Comparison of ENCODE assay signal across 10 mouse cellular contexts in the genomic region with DNA sequence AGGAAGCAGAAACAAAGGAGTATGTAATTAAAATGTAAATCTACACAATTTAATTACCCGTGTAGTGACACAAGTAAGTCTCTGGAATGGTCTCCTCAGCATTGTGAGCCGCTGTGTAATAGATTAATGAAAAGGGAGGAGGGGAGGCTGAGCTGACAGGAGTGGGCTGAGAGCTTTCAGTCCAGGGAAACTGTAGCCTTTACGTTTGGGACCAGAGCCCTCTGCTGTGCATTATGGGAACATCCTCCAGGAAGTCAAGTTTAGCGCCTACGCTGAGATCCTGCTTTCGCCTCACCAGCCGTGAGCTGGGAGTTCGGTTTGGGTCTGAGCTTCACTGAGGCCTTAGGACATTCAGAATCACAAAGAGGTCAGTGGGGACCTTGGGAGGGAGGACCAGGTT. TPM values are rescaled to one million over a fixed set of nuclear protein-coding genes. Genes with fewer than 3 reads are reported as not detected.
DNase-seq lines count a peak whose midpoint lies in the region; ATAC-seq and TF ChIP-seq lines count a peak whose summit lies in the region.
"Had no signal": no experiment of that assay in that cellular context is flagged by ENCODE, and none has a peak within 500 bp of the region (broad histone marks: within the 10 kb centered on the region; RNA-seq: fewer than 3 reads in every experiment).

No protein-coding gene starts in this region.

- WGBS in kidney, embryonic 15.5 days: 17% methylated on average over 8 of the region's 8 CpGs
- WGBS in kidney, adult 2 months: 15% methylated on average over 8 of the region's 8 CpGs
- 25% methylated on average over 8 of the region's 8 CpGs for WGBS in embryonic facial prominence, embryonic 10.5 days

- H3K9me3 ChIP-seq in kidney, embryonic 15.5 days (replicated peaks): 0 out of 2 replicates have a peak, but pooled peaks cover 5% of the 10 kb centered on the region
- peaks cover 35% of the 10 kb centered on the region for H3K9me3 ChIP-seq in embryonic facial prominence, embryonic 10.5 days

- no peak for TF ChIP-seq POLR2A in kidney, adult 2 months (IDR thresholded peaks at IDR 0.05; ENCODE audit: low read depth, low read length)

- H3K9ac ChIP-seq in kidney, embryonic 15.5 days: no peak overlapping the region
- H3K9ac ChIP-seq: embryonic facial prominence, embryonic 15.5 days had no signal

- no peaks in the 10 kb centered on the region for H3K27me3 ChIP-seq in kidney, embryonic 15.5 days
- H3K27me3 ChIP-seq in kidney, adult 2 months (replicated peaks; ENCODE audit: control insufficient read depth, insufficient read depth, low read length): no peaks in the 10 kb centered on the region
- H3K27me3 ChIP-seq in embryonic facial prominence, embryonic 10.5 days (replicated peaks; ENCODE audit: low read depth, poor library complexity, severe bottlenecking): 0 out of 2 replicates have a peak, but pooled peaks cover 3% of the 10 kb centered on the region

- peaks cover 8% of the 10 kb centered on the region; the same call in 1 of the 2 replicates for H3K4me1 ChIP-seq in kidney, embryonic 15.5 days
- H3K4me1 ChIP-seq in kidney, adult 2 months (ENCODE audit: control insufficient read depth, insufficient read depth, low read length): no peaks in the 10 kb centered on the region
- 0 out of 2 replicates have a peak, but pooled peaks cover 5% of the 10 kb centered on the region for H3K4me1 ChIP-seq in embryonic facial prominence, embryonic 10.5 days
- H3K4me1 ChIP-seq: embryonic facial prominence, embryonic 15.5 days had no signal

- H3K36me3 ChIP-seq in kidney, embryonic 15.5 days: no peaks in the 10 kb centered on the region
- H3K36me3 ChIP-seq in kidney, adult 2 months (ENCODE audit: control insufficient read depth, insufficient read depth, low read length): no peaks in the 10 kb centered on the region
- peaks cover 16% of the 10 kb centered on the region for H3K36me3 ChIP-seq in embryonic facial prominence, embryonic 10.5 days (replicated peaks)

- ATAC-seq in kidney, embryonic 15.5 days (replicated peaks; ENCODE audit: low FRiP score): 0 out of 2 replicates have a peak, but pooled peaks have one; percentile 73
- 0 out of 2 replicates have a peak, but pooled peaks have one; percentile 33 for ATAC-seq in megakaryocyte, adult 5-6 weeks (ENCODE audit: poor library complexity, severe bottlenecking)
- ATAC-seq in activated CD4-positive, CD25-positive, alpha-beta regulatory T cell, adult 4 months: no peak

- H3K27ac ChIP-seq in kidney, embryonic 15.5 days: no peak overlapping the region
- no peak overlapping the region for H3K27ac ChIP-seq in kidney, adult 2 months (ENCODE audit: insufficient read depth, low read depth, low read length)
- H3K27ac ChIP-seq in embryonic facial prominence, embryonic 10.5 days (replicated peaks): no peak overlapping the region
- H3K27ac ChIP-seq: embryonic facial prominence, embryonic 15.5 days had no signal

- peak overlapping the region; percentile 31; the same call in 1 of the 2 replicates for H3K4me2 ChIP-seq in kidney, embryonic 15.5 days
- H3K4me2 ChIP-seq: embryonic facial prominence, embryonic 15.5 days had no signal

- H3K4me3 ChIP-seq in kidney, embryonic 15.5 days (replicated peaks): no peak overlapping the region
- no peak overlapping the region for H3K4me3 ChIP-seq in kidney, adult 2 months (ENCODE audit: insufficient read depth, low read depth, low read length)
- H3K4me3 ChIP-seq in embryonic facial prominence, embryonic 10.5 days: no peak overlapping the region
- H3K4me3 ChIP-seq: embryonic facial prominence, embryonic 15.5 days had no signal

- DNase-seq in kidney, adult 2 months: no peak
- DNase-seq in R1 (ENCODE audit: low read depth, low spot score): peak; percentile 56
- DNase-seq in embryonic facial prominence, embryonic 10.5 days (ENCODE audit: low spot score): peak; percentile 36
- DNase-seq in adrenal gland, adult 8-10 months: no peak
- no peak for DNase-seq in ovary, adult 18-20 months (ENCODE audit: low spot score)

- no peak; the same call in 1 of the 2 replicates for TF ChIP-seq CTCF in kidney, adult 2 months (conservative IDR thresholded peaks at IDR 0.05; ENCODE audit: insufficient read depth, insufficient read length, low read depth, low read length)

RNA-seq across cellular contexts. Expression of a gene that starts 19.1 kb away (rescaled TPM):
- 1.1 TPM in 2 replicates for polyA plus RNA-seq in kidney, embryonic 15.5 days (2015; fragmentation: Nextera tagmentation; extraction: Ambion mirVana)
- not detected in 2 replicates for polyA plus RNA-seq in kidney, adult 2 months (2012; rRNA removed)
- 3.0 and 3.2 TPM in 2 replicates for polyA plus RNA-seq in embryonic facial prominence, embryonic 10.5 days (2016; fragmentation: Nextera tagmentation; extraction: Ambion mirVana)
- not detected in 2 replicates for total RNA-seq in megakaryocyte, adult 5-6 weeks (2015)
- total RNA-seq in megakaryocyte, adult 5-6 weeks (2017): not detected in 2 replicates
- not detected for polyA plus RNA-seq in activated CD4-positive, CD25-positive, alpha-beta regulatory T cell, adult 4 months (2017; shearing (Covaris generic))
- not detected for total RNA-seq in adrenal gland, adult 8-10 months (2022)
- total RNA-seq: MEL had no signal

RNA-seq across cellular contexts. Expression of a gene that starts 23.2 kb away (rescaled TPM):
- polyA plus RNA-seq in kidney, embryonic 15.5 days (2015; fragmentation: Nextera tagmentation; extraction: Ambion mirVana): 71.3 and 82.3 TPM in 2 replicates
- polyA plus RNA-seq in kidney, adult 2 months (2012; rRNA removed): 56.3 and 59.9 TPM in 2 replicates
- 91.0 and 93.5 TPM in 2 replicates for polyA plus RNA-seq in embryonic facial prominence, embryonic 10.5 days (2016; fragmentation: Nextera tagmentation; extraction: Ambion mirVana)
- 128 and 133 TPM in 2 replicates for total RNA-seq in megakaryocyte, adult 5-6 weeks (2015)
- total RNA-seq in megakaryocyte, adult 5-6 weeks (2017): 89.7 and 94.8 TPM in 2 replicates
- 10 to 100 TPM; 30.4 to 35.4 TPM for polyA plus RNA-seq in activated CD4-positive, CD25-positive, alpha-beta regulatory T cell, adult 4 months (2017; shearing (Covaris generic))
- 10 to 100 TPM; 22.8 to 36.2 (median 31.4) TPM for total RNA-seq in adrenal gland, adult 8-10 months (2022)

RNA-seq across cellular contexts. Expression of a gene that starts 38.6 kb away (rescaled TPM):
- 7.7 and 9.1 TPM in 2 replicates for polyA plus RNA-seq in kidney, embryonic 15.5 days (2015; fragmentation: Nextera tagmentation; extraction: Ambion mirVana)
- 1.1 and 1.2 TPM in 2 replicates for polyA plus RNA-seq in kidney, adult 2 months (2012; rRNA removed)
- polyA plus RNA-seq in embryonic facial prominence, embryonic 10.5 days (2016; fragmentation: Nextera tagmentation; extraction: Ambion mirVana): 20.8 and 21.6 TPM in 2 replicates
- total RNA-seq in megakaryocyte, adult 5-6 weeks (2015): not detected in 2 replicates
- total RNA-seq in megakaryocyte, adult 5-6 weeks (2017): not detected in 2 replicates
- under 1 TPM in 1 of 2 experiments, not detected in 1; 0.08 TPM for polyA plus RNA-seq in activated CD4-positive, CD25-positive, alpha-beta regulatory T cell, adult 4 months (2017; shearing (Covaris generic))
- 1 to 10 TPM; 5.3 to 7.5 (median 6.3) TPM for total RNA-seq in adrenal gland, adult 8-10 months (2022)
- total RNA-seq: MEL had no signal

RNA-seq across cellular contexts. Expression of a gene that starts 50.7 kb away (rescaled TPM):
- 0.16 and 0.69 TPM in 2 replicates for polyA plus RNA-seq in kidney, embryonic 15.5 days (2015; fragmentation: Nextera tagmentation; extraction: Ambion mirVana)
- polyA plus RNA-seq in kidney, adult 2 months (2012; rRNA removed): 0.09 and 0.11 TPM in 2 replicates
- 0.06 and 0.18 TPM in 2 replicates for polyA plus RNA-seq in embryonic facial prominence, embryonic 10.5 days (2016; fragmentation: Nextera tagmentation; extraction: Ambion mirVana)
- 0.11 TPM in 1 of 2 replicates, not detected in the other for total RNA-seq in megakaryocyte, adult 5-6 weeks (2015)
- 0.04 and 0.11 TPM in 2 replicates for total RNA-seq in megakaryocyte, adult 5-6 weeks (2017)
- not detected for polyA plus RNA-seq in activated CD4-positive, CD25-positive, alpha-beta regulatory T cell, adult 4 months (2017; shearing (Covaris generic))
- under 1 TPM; 0.14 to 0.17 (median 0.16) TPM for total RNA-seq in adrenal gland, adult 8-10 months (2022)
- total RNA-seq: MEL had no signal

Comparison
In these comparisons a context has a peak if more than half of its experiments do, and no peak if none do; other contexts are left out.
1. DNase-seq: peak in R1 (single experiment) and embryonic facial prominence, embryonic 10.5 days (single experiment); none in kidney, adult 2 months (single experiment), adrenal gland, adult 8-10 months (single experiment) and ovary, adult 18-20 months (single experiment).